Mouse (Mus musculus): Measurements from ENCODE around the gene Igfbp5. TPM values are rescaled to one million over a fixed set of nuclear protein-coding genes. Genes with fewer than 3 reads are reported as not detected.

Igfbp5 gene
- polyA plus RNA-seq, 1 experiment from 2014 or later, result 118 TPM

Other genes with a start within 250 kb of the Igfbp5 start
- not detected in 2 replicates for gene Ankar, start 174.3 kb downstream of the Igfbp5 start, polyA plus RNA-seq (2014; fragmentation: Nextera tagmentation; extraction: Ambion mirVana)
- 1,187 and 1,254 TPM in 2 replicates for gene Rpl37a, start 163.6 kb downstream of the Igfbp5 start, polyA plus RNA-seq (2014; fragmentation: Nextera tagmentation; extraction: Ambion mirVana)
- gene Igfbp2, start 50.4 kb downstream of the Igfbp5 start, polyA plus RNA-seq (2014; fragmentation: Nextera tagmentation; extraction: Ambion mirVana), result 87.8 and 88.7 TPM in 2 replicates
- gene Tnp1, start 141.0 kb upstream of the Igfbp5 start, polyA plus RNA-seq (2014; fragmentation: Nextera tagmentation; extraction: Ambion mirVana), result not detected in 2 replicates